Mouse (Mus musculus) erythroblast, embryonic 14.5 days (primary cell): ENCODE results near the gene Apoc1. TPM values are rescaled to one million over a fixed set of nuclear protein-coding genes. Genes with fewer than 3 reads are reported as not detected.
A peak's percentile ranks its signal among the peaks of the same experiment; 100 is the strongest.

Source experiments
- H3K27me3 ChIP-seq: 2 replicates; pipeline ENCODE4 v1.6.1; 2012; ENCODE audit warnings: inconsistent platforms; ENCODE audit not compliant: control insufficient read depth
- H3K36me3 ChIP-seq: 2 replicates; pipeline ENCODE4 v1.6.1; 2012; ENCODE audit warnings: mild to moderate bottlenecking, inconsistent platforms; ENCODE audit not compliant: control insufficient read depth
- H3K4me1 ChIP-seq: 2 replicates; pipeline ENCODE4 v1.6.1; 2012; ENCODE audit warnings: inconsistent platforms; ENCODE audit not compliant: control insufficient read depth
- H3K4me3 ChIP-seq: replicated peaks from 2 replicates; pipeline ENCODE3; 2012; ENCODE audit warnings: moderate library complexity, mild to moderate bottlenecking, inconsistent platforms
- H3K9me3 ChIP-seq: 2 replicates; pipeline ENCODE4 v1.6.1; 2012; ENCODE audit warnings: low read length, inconsistent platforms, mixed read lengths; ENCODE audit not compliant: control insufficient read depth
- GATA1 ChIP-seq: IDR thresholded peaks from 2 replicates; pipeline ENCODE4 v1.6.1; 2012; ENCODE audit warnings: low read length, inconsistent platforms, mixed read lengths
- TAL1 ChIP-seq: IDR thresholded peaks from 3 replicates; pipeline ENCODE4 v1.6.1; 2012; ENCODE audit warnings: low read length, inconsistent platforms, mixed read lengths
- polyA plus RNA-seq: library from polyadenylated mRNA; stranded (reverse); fragments of >175 nt; gene quantifications from 2 replicates; pipeline ENCODE4 v1.2.3, GENCODE M21; 2012

Apoc1 gene
- polyA plus RNA-seq, 1 experiment = 1.3 TPM

DNA sequence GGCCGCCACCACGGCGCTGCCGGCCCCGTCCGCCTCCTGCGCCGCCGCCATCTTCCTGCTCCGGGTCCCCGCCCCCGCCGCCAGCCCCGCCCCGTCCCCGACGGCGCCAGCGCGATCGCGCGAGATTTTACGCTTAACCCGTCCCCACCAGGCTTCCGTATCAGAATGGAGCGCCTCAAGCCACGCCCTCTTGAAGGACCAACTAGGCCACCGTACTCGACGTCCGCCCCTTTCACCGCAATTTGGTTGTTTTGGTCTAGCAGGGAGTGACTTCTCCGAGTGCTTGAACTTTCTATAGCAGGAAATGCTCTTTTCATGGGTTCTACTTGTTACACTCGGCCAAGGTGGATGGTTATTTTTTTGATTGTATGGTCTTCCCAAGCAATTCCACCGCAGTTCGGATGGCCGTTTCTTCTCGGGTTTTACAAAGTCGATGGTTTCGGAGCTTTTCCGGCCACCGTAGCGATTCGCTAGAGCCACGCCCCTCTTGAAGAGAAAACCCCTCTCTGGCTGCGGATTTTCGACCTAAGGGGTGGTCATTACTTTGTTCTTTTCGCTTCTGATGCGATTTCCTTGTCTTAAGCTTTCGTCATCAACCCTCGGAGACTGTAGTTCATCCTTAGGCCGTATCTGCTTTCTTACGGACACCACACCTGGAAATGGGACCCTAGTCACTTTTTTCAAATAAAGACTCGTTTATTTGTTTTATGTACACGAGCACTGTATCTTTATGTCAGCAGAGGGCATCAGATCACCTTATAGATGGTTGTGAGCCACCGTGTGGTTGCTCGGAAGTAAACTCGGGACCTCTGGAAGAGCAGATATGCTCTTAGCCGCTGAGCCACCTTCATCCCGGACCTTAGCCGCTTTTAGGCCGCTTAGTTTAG is 27.3 kb downstream of the Apoc1 start, which contains the start of gene Clptm1:
Gene Clptm1, minus strand, starts transcription at position 79 of the 887 bp plus-strand sequence.
- TF ChIP-seq TAL1 (no peak), GATA1 (no peak)
- H3K36me3 ChIP-seq = peaks cover 33% of the 10 kb centered on the region

DNA sequence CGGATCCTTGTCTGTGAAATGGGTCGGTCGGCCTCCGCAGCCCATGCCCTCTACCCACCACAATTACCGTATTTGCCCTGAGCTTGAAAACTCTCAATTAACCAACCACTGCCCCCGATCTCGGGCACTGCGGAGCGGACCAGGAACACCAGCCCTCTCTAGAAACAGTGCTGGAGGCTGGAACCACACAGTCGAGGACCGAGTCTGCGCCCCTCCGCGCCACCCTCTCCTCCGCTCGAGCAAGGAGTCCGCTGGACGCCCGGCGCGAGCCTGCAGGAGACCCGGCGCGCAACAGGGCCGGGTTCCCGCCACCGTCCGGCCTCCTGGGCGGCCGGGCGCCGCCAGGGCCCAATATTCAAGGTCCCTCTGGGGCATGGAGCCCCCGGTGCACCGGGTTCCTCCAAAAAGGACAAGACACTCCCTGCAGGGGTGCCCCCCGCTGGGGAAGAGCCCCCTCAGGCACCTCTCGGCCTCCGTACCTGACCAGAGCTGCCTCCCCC is 28.0 kb downstream of the Apoc1 start:
- TF ChIP-seq TAL1 = no peak
- no peak for TF ChIP-seq GATA1
- peaks cover 49% of the 10 kb centered on the region for H3K4me1 ChIP-seq

More for the DNA sequence above, 27.3 kb downstream of the Apoc1 start, which contains the start of gene Clptm1:
- Histone ChIP-seq H3K27me3 (no peaks in the 10 kb centered on the region), H3K4me3 (peak within 1 kb of the TSS; percentile 93), H3K9me3 (no peaks in the 10 kb centered on the region), H3K4me1 (peaks cover 52% of the 10 kb centered on the region)

DNA sequence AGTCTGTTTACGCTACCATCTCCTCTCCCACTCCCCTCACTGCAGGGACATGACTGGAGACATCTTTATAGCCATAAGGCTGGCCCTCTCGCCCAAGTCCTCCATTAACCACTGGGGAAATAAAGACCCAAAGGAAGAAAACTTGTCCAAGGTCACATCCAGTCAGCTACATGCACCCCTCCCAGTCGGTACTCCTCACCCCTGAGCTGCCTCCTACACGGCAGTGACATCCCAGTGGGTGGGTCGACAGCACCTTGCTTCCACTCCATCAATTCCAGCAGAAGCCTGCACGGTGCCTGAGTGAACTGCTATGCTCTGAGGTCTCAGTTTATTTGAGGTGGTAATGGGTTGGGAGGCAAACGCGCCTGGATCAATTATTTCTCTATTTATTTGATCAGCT is 28.5 kb downstream of the Apoc1 start:
- H3K27me3 ChIP-seq = no peaks in the 10 kb centered on the region
- H3K9me3 ChIP-seq = no peaks in the 10 kb centered on the region
- peak overlapping the region; percentile 93 for H3K4me3 ChIP-seq
- peaks cover 44% of the 10 kb centered on the region for H3K36me3 ChIP-seq
- peaks cover 46% of the 10 kb centered on the region for H3K4me1 ChIP-seq
- TF ChIP-seq TAL1 (no peak), GATA1 (no peak)

More for the DNA sequence above, 28.0 kb downstream of the Apoc1 start:
- H3K36me3 ChIP-seq = peaks cover 40% of the 10 kb centered on the region
- H3K27me3 ChIP-seq = no peaks in the 10 kb centered on the region
- no peaks in the 10 kb centered on the region for H3K9me3 ChIP-seq
- H3K4me3 ChIP-seq = peak overlapping the region; percentile 93

DNA sequence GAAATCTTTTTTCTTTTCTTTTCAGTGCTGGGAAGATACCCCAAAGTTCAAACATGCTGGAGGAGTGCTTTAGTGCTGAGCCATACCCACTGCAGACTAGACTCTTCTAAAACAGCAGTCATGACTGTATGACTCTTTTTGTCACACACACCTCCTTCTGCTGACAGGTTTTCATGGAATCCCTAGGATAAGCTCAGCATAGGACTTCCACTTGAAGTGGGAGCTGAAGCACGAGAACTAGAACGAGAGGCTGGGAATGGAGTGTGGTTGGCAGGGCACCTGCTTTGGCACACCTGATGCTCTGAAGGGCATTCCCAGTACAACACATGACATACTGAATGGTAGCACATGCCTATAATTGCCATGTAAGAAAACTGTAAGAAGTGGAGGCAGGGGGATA is 39.8 kb downstream of the Apoc1 start:
- Histone ChIP-seq H3K9me3 (no peaks in the 10 kb centered on the region), H3K4me1 (peaks cover 30% of the 10 kb centered on the region), H3K27me3 (no peaks in the 10 kb centered on the region), H3K36me3 (peaks cover 93% of the 10 kb centered on the region), H3K4me3 (no peak overlapping the region)
- TF ChIP-seq TAL1 (no peak), GATA1 (no peak)

DNA sequence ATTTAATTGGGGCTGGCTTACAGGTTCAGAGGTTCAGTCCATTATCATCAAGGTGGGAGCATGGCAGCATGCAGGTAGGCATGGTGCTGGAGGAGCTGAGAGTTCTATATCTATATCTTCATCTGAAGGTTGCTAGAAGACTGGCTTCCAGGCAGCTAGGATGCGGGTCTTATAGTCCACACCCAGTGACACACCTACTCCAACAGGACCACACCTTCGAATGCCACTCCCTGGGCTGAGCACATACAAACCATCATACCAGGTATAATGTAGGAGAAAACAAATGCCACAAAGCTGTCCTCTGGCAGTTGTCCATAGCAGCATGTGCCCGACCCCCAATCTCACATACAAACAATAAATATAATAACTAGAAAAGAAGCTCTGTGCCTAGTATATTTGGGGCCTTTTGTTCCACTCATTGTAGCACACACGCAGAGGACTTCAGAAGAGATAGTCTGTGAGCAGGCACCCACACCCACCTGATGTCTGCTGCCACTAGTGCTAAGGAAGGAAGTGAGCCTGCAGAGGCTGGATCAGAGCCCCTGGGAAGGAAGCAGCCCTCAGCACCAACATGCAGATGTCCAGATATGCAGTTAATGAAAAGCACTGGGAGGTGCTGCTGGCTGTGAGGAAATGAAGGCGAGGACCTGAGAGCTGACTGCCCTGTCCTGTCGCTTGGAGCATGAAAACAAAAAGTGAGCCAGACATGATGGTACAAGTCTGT is 41.2 kb downstream of the Apoc1 start:
- TF ChIP-seq TAL1 = no peak
- no peak for TF ChIP-seq GATA1
- Histone ChIP-seq H3K9me3 (no peaks in the 10 kb centered on the region), H3K27me3 (no peaks in the 10 kb centered on the region), H3K36me3 (peaks cover 90% of the 10 kb centered on the region), H3K4me3 (no peak overlapping the region), H3K4me1 (peaks cover 27% of the 10 kb centered on the region)

DNA sequence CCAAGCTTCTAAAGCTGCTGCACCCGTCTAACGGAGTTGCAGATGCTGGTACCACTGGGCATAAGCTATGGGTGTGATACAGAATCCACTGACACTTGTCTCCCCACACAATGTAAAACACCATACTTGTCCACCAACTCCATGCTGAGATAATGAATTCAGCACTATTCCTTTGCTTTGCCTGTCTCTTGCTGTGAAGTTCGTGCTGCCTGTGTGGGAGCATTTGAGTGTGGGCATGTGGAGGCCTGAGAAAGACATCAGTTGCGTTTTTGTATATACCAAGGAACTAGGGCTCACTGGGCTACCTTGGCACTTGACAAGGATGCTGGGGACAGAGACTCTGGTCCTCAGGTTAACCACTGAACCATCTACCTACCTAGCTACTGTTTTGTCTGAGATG is 51.2 kb downstream of the Apoc1 start:
- peaks cover 99% of the 10 kb centered on the region for H3K36me3 ChIP-seq
- no peaks in the 10 kb centered on the region for H3K27me3 ChIP-seq
- H3K4me3 ChIP-seq = no peak overlapping the region
- TF ChIP-seq TAL1 = no peak
- no peak for TF ChIP-seq GATA1
- H3K9me3 ChIP-seq = no peaks in the 10 kb centered on the region
- H3K4me1 ChIP-seq = no peaks in the 10 kb centered on the region

Other genes starting within 250 kb of the Apoc1 start
- gene Mark4, start 233.8 kb downstream of the Apoc1 start, polyA plus RNA-seq = 0.45 and 0.52 TPM in 2 replicates
- gene Exoc3l2, start 229.3 kb downstream of the Apoc1 start, polyA plus RNA-seq = 0.01 and 0.04 TPM in 2 replicates
- 0.46 and 0.49 TPM in 2 replicates for gene Bloc1s3, start 184.3 kb downstream of the Apoc1 start, polyA plus RNA-seq
- 10.9 and 13.1 TPM in 2 replicates for gene Trappc6a, start 184.3 kb downstream of the Apoc1 start, polyA plus RNA-seq
- gene Nkpd1, start 174.8 kb downstream of the Apoc1 start, polyA plus RNA-seq = 0.02 TPM in 1 of 2 replicates, not detected in the other
- gene Ppp1r37, start 129.6 kb downstream of the Apoc1 start, polyA plus RNA-seq = 26.4 and 32.4 TPM in 2 replicates
- 0.14 and 0.16 TPM in 2 replicates for gene Zfp296, start 115.4 kb downstream of the Apoc1 start, polyA plus RNA-seq
- gene Gemin7, start 115.1 kb downstream of the Apoc1 start, polyA plus RNA-seq = 12.9 and 13.5 TPM in 2 replicates
- gene Clasrp, start 88.2 kb downstream of the Apoc1 start, polyA plus RNA-seq = 10.2 and 11.9 TPM in 2 replicates
- gene Relb, start 63.2 kb downstream of the Apoc1 start, polyA plus RNA-seq = 0.32 and 0.48 TPM in 2 replicates
- gene Clptm1, start 27.6 kb downstream of the Apoc1 start, polyA plus RNA-seq = 15.2 and 16.7 TPM in 2 replicates
- gene Apoc2, start 14.7 kb downstream of the Apoc1 start, polyA plus RNA-seq = 0.32 and 0.99 TPM in 2 replicates
- not detected in 2 replicates for gene Gm44805, start 11.2 kb downstream of the Apoc1 start, polyA plus RNA-seq
- gene Apoc4, start 11.2 kb downstream of the Apoc1 start, polyA plus RNA-seq = 0.10 and 0.20 TPM in 2 replicates
- 12.1 and 14.3 TPM in 2 replicates for gene Apoe, start 6.5 kb upstream of the Apoc1 start, polyA plus RNA-seq
- 12.7 and 13.1 TPM in 2 replicates for gene Tomm40, start 22.8 kb upstream of the Apoc1 start, polyA plus RNA-seq
- gene Nectin2, start 57.8 kb upstream of the Apoc1 start, polyA plus RNA-seq = 0.13 and 0.15 TPM in 2 replicates
- 0.02 TPM in 1 of 2 replicates, not detected in the other for gene Bcam, start 78.4 kb upstream of the Apoc1 start, polyA plus RNA-seq
- gene Cblc, start 104.1 kb upstream of the Apoc1 start, polyA plus RNA-seq = not detected in 2 replicates
- 0.15 and 0.18 TPM in 2 replicates for gene Bcl3, start 130.1 kb upstream of the Apoc1 start, polyA plus RNA-seq
- gene Gm19345, start 159.3 kb upstream of the Apoc1 start, polyA plus RNA-seq = not detected in 2 replicates
- gene Ceacam16, start 168.6 kb upstream of the Apoc1 start, polyA plus RNA-seq = not detected in 2 replicates
- gene Ceacam19, start 195.3 kb upstream of the Apoc1 start, polyA plus RNA-seq = not detected in 2 replicates
- gene Pvr, start 228.5 kb upstream of the Apoc1 start, polyA plus RNA-seq = 0.02 and 0.04 TPM in 2 replicates